In the genomic region with DNA sequence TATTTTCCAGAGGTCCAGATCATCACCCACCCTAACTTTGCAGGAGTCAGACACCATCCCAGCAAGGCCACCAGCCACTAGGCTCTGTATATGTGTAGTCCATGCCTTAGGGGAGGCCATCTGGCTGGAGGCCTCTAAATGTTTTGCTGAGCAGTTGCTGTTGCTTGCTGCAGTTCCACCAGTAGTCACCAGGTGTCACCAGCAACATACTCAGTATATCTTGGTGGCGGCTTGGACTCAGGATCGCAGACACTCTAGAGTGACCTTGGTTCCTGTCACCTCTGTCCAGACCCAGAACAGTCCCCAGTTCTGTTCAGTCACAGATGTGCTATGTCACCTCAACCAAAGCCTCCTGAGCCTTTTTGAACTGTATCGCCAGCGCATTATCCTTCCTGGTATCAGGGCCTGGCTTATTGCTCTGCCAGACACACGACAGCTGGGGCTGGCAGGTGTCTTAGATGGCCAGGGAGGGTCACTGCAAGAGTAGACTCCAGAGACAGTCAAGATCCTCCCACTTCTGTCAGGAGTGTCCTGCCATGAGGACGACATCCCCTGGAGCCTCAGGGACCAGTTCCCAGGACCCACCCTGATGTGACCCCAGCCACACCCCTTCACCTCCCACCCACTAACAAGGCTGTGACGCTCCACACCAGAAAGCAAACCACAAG, we compare ENCODE assay signal across 8 mouse cellular contexts. TPM values are rescaled to one million over a fixed set of nuclear protein-coding genes. Genes with fewer than 3 reads are reported as not detected.
DNase-seq lines count a peak whose midpoint lies in the region; ATAC-seq and TF ChIP-seq lines count a peak whose summit lies in the region.

No protein-coding gene starts in this region.

- no peak overlapping the region for H3K9ac ChIP-seq in hindbrain, embryonic 12.5 days

- DNase-seq in G1E (ENCODE audit: low spot score): peak; percentile 66
- DNase-seq in cerebellum, adult 8-10 months: peak; percentile 91
- peak; percentile 75 to 85 for DNase-seq in frontal cortex, postnatal 14 days (ENCODE audit: low spot score in 2 of 2)
- DNase-seq in layer of hippocampus, postnatal 10 days (ENCODE audit: low spot score in 2 of 2): peak; percentile 90 to 92
- peak; percentile 93 for DNase-seq in lung, postnatal 10 days
- DNase-seq in retina, adult 2 months (ENCODE audit: low read depth, low spot score): peak; percentile 72
- DNase-seq in thymus, postnatal 14 days: peak; percentile 82

- no peak overlapping the region for H3K4me2 ChIP-seq in hindbrain, embryonic 12.5 days (replicated peaks)

- H3K4me1 ChIP-seq in G1E (ENCODE audit: insufficient read depth, low read depth, low read length): peaks cover 51% of the 10 kb centered on the region
- H3K4me1 ChIP-seq in hindbrain, embryonic 12.5 days: peaks cover 10% of the 10 kb centered on the region; the same call in 1 of the 2 replicates

- peak; percentile 69 for ATAC-seq in G1E (ENCODE audit: extremely low read depth, insufficient number of reproducible peaks, low FRiP score, poor library complexity, severe bottlenecking)
- peak; percentile 62 for ATAC-seq in hindbrain, embryonic 12.5 days (ENCODE audit: low FRiP score)

- peak; percentile 99 for TF ChIP-seq CTCF in G1E (IDR thresholded peaks at IDR 0.05; ENCODE audit: low read depth, low read length)

- no peaks in the 10 kb centered on the region for H3K9me3 ChIP-seq in G1E (replicated peaks)
- H3K9me3 ChIP-seq in hindbrain, embryonic 12.5 days (replicated peaks): no peaks in the 10 kb centered on the region

- peaks cover 100% of the 10 kb centered on the region for H3K36me3 ChIP-seq in G1E (replicated peaks)
- peaks cover 83% of the 10 kb centered on the region for H3K36me3 ChIP-seq in hindbrain, embryonic 12.5 days

- no peak overlapping the region for H3K4me3 ChIP-seq in G1E (ENCODE audit: low read depth, low read length)
- H3K4me3 ChIP-seq in hindbrain, embryonic 12.5 days: no peak overlapping the region

- peak overlapping the region; percentile 40; the same call in 1 of the 2 replicates for H3K27ac ChIP-seq in hindbrain, embryonic 12.5 days

- WGBS in hindbrain, embryonic 12.5 days: 51% methylated on average over 7 of the region's 7 CpGs

- no peaks in the 10 kb centered on the region for H3K27me3 ChIP-seq in G1E (ENCODE audit: insufficient read depth, low read length)
- no peaks in the 10 kb centered on the region for H3K27me3 ChIP-seq in hindbrain, embryonic 12.5 days

RNA-seq across cellular contexts. Expression of a gene that starts 8.8 kb away (rescaled TPM):
- 60.7 and 75.5 TPM in 2 replicates for total RNA-seq in G1E (2014; fragmentation: Nextera tagmentation)
- 205 and 214 TPM in 2 replicates for total RNA-seq in G1E (2017)
- 94.5 and 98.9 TPM in 2 replicates for polyA plus RNA-seq in G1E (2012)
- polyA plus RNA-seq in hindbrain, embryonic 12.5 days (2016; fragmentation: Nextera tagmentation; extraction: Ambion mirVana): 100 and 124 TPM in 2 replicates
- total RNA-seq in layer of hippocampus, postnatal 10 days (2021): 10 to 100 TPM; 17.0 to 19.5 TPM

RNA-seq across cellular contexts. Expression of a gene that starts 21.4 kb away (rescaled TPM):
- total RNA-seq in G1E (2014; fragmentation: Nextera tagmentation) (150 and 168 TPM in 2 replicates), G1E (2017) (121 and 131 TPM in 2 replicates)
- polyA plus RNA-seq in G1E (2012): 461 and 512 TPM in 2 replicates
- polyA plus RNA-seq in hindbrain, embryonic 12.5 days (2016; fragmentation: Nextera tagmentation; extraction: Ambion mirVana): 154 and 156 TPM in 2 replicates
- total RNA-seq in layer of hippocampus, postnatal 10 days (2021): 100 to 1,000 TPM; 182 to 185 TPM

RNA-seq across cellular contexts. Expression of a gene that starts 25.3 kb away (rescaled TPM):
- total RNA-seq in G1E (2014; fragmentation: Nextera tagmentation) (0.98 TPM in 1 of 2 replicates, not detected in the other), G1E (2017) (0.17 and 0.33 TPM in 2 replicates)
- 0.53 and 0.80 TPM in 2 replicates for polyA plus RNA-seq in G1E (2012)
- 5.8 and 7.5 TPM in 2 replicates for polyA plus RNA-seq in hindbrain, embryonic 12.5 days (2016; fragmentation: Nextera tagmentation; extraction: Ambion mirVana)
- under 1 TPM; 0.33 to 0.80 TPM for total RNA-seq in layer of hippocampus, postnatal 10 days (2021)

RNA-seq across cellular contexts. Expression of a gene that starts 33.4 kb away (rescaled TPM):
- total RNA-seq in G1E (2014; fragmentation: Nextera tagmentation) (not detected in 2 replicates), G1E (2017) (0.06 TPM in 1 of 2 replicates, not detected in the other)
- 0.05 TPM in 1 of 2 replicates, not detected in the other for polyA plus RNA-seq in G1E (2012)
- 3.3 and 5.0 TPM in 2 replicates for polyA plus RNA-seq in hindbrain, embryonic 12.5 days (2016; fragmentation: Nextera tagmentation; extraction: Ambion mirVana)
- total RNA-seq in layer of hippocampus, postnatal 10 days (2021): 1 to 10 TPM; 2.1 to 2.4 TPM
